ENCODE assay signal across 17 mouse cellular contexts in the genomic region with DNA sequence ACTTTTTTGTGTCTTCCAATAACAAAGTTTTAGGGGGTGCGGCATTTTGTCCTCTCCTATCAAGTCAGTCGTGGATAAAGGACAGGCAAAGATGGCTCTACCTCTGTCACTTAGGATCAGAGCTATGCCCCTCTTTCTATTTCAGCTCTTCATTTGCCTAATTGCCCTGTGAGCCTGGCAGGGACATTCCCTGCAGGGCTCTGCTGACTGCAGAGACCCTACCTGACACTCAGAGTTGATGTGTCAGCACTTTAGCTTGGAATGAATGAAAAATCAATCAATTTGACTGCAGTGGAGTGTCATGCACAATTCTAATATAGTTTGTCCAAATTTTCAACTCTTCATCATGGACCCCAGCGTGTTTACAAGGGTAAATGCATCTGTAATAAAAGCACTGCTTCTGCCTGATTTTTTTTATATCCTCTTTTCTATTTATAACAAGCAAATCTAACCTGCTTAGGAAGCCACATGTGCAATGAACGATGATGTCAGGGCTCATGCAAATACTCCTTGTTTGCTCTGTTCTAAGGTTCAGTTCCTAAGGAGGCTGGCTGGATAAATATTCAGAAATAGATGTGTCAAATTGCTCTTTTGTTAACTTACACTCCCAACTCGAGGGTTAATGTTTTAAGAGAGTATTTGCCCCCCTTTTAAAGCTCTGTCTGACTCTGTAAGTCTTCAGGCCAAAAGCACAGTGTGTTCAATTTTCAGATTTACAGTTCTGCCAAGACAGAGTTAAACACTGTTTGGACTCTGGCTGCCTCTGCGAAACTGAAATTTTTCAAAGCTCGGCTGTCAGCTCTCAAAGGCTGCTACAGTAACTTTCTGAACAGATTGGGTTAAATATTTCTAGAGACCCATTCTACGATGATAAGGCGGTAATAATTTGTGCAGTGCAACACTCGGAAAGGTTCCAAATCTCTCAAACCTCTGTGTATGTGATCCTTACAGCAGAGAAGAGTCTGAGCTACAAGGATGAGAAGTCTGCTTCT. TPM values are rescaled to one million over a fixed set of nuclear protein-coding genes. Genes with fewer than 3 reads are reported as not detected.
DNase-seq lines count a peak whose midpoint lies in the region; ATAC-seq and TF ChIP-seq lines count a peak whose summit lies in the region.
"Had no signal": no experiment of that assay in that cellular context is flagged by ENCODE, and none has a peak within 500 bp of the region (broad histone marks: within the 10 kb centered on the region; RNA-seq: fewer than 3 reads in every experiment).

No protein-coding gene starts in this region.

- DNase-seq in frontal cortex, adult 2 months (ENCODE audit: extremely low spot score in 1 of 2, low spot score in 1 of 2) = no peak
- DNase-seq in left cerebral cortex, adult 2 months (ENCODE audit: extremely low spot score in 1 of 2, low spot score in 2 of 2) = no peak
- no peak for DNase-seq in left cerebral cortex, adult 9 months (ENCODE audit: low spot score in 2 of 2)
- DNase-seq in midbrain, postnatal 0 days (ENCODE audit: low spot score) = no peak
- no peak for DNase-seq in gastrocnemius, postnatal 10 days
- DNase-seq: cerebellum, adult 9-10 months; embryo, embryonic 11 days; lung, postnatal 36 days; right cerebral cortex, adult 18-20 months; spleen, adult 18-20 months; thymus, adult 2 months had no signal

- 0 out of 2 replicates have a peak overlapping the region, but pooled peaks have one; percentile 1 for H3K4me2 ChIP-seq in midbrain, postnatal 0 days (ENCODE audit: low read depth, low read length, poor library complexity, severe bottlenecking)
- H3K4me2 ChIP-seq in midbrain, embryonic 13.5 days (replicated peaks) = no peak overlapping the region
- H3K4me2 ChIP-seq in stomach, embryonic 16.5 days (ENCODE audit: low read depth, low read length) = peak overlapping the region; percentile 51
- H3K4me2 ChIP-seq: hindbrain, embryonic 15.5 days had no signal

- peak overlapping the region; percentile 37 for H3K4me3 ChIP-seq in left cerebral cortex, adult 2 months
- no peak overlapping the region for H3K4me3 ChIP-seq in midbrain, postnatal 0 days (ENCODE audit: low read depth, low read length)
- H3K4me3 ChIP-seq in midbrain, embryonic 13.5 days (replicated peaks) = no peak overlapping the region
- H3K4me3 ChIP-seq in stomach, embryonic 16.5 days (replicated peaks; ENCODE audit: low read length) = peak overlapping the region; percentile 15
- H3K4me3 ChIP-seq: erythroblast, embryonic 14.5 days; hindbrain, embryonic 15.5 days had no signal

- no peaks in the 10 kb centered on the region for H3K27me3 ChIP-seq in midbrain, postnatal 0 days (ENCODE audit: insufficient read depth, low read length)
- H3K27me3 ChIP-seq in midbrain, embryonic 13.5 days = no peaks in the 10 kb centered on the region
- no peaks in the 10 kb centered on the region for H3K27me3 ChIP-seq in stomach, embryonic 16.5 days (ENCODE audit: control insufficient read depth, insufficient read depth, low read length)
- H3K27me3 ChIP-seq: hindbrain, embryonic 15.5 days had no signal

- H3K9me3 ChIP-seq in midbrain, postnatal 0 days (ENCODE audit: low read length) = no peaks in the 10 kb centered on the region
- no peaks in the 10 kb centered on the region for H3K9me3 ChIP-seq in midbrain, embryonic 13.5 days
- no peaks in the 10 kb centered on the region for H3K9me3 ChIP-seq in stomach, embryonic 16.5 days (replicated peaks; ENCODE audit: control insufficient read depth, low read length)
- H3K9me3 ChIP-seq: hindbrain, embryonic 15.5 days had no signal

- 58% methylated on average over 10 of the region's 10 CpGs for WGBS in midbrain, postnatal 0 days
- WGBS in midbrain, embryonic 13.5 days = 72% methylated on average over 10 of the region's 10 CpGs
- 28% methylated on average over 10 of the region's 10 CpGs for WGBS in stomach, embryonic 16.5 days

- intact Hi-C loops in left cerebral cortex, adult 2 months (cut with DNase I) = no loop called here

- H3K36me3 ChIP-seq in midbrain, postnatal 0 days (ENCODE audit: insufficient read depth, low read length) = no peaks in the 10 kb centered on the region
- no peaks in the 10 kb centered on the region for H3K36me3 ChIP-seq in midbrain, embryonic 13.5 days
- no peaks in the 10 kb centered on the region for H3K36me3 ChIP-seq in stomach, embryonic 16.5 days (ENCODE audit: control insufficient read depth, insufficient read depth, low read length)
- H3K36me3 ChIP-seq: hindbrain, embryonic 15.5 days had no signal

- no peaks in the 10 kb centered on the region for H3K4me1 ChIP-seq in midbrain, postnatal 0 days (ENCODE audit: insufficient read depth, low read length)
- no peaks in the 10 kb centered on the region for H3K4me1 ChIP-seq in midbrain, embryonic 13.5 days (replicated peaks)
- peaks cover 13% of the 10 kb centered on the region for H3K4me1 ChIP-seq in stomach, embryonic 16.5 days (ENCODE audit: control insufficient read depth, insufficient read depth, low read length)
- H3K4me1 ChIP-seq: hindbrain, embryonic 15.5 days had no signal

- ATAC-seq in frontal cortex, adult (ENCODE audit: low TSS enrichment) = peak; percentile 57; the same call in 1 of the 2 replicates
- no peak for ATAC-seq in midbrain, postnatal 0 days (ENCODE audit: low FRiP score)
- ATAC-seq in midbrain, embryonic 13.5 days = no peak; the same call in 1 of the 2 replicates
- ATAC-seq in stomach, embryonic 16.5 days (ENCODE audit: insufficient read depth, low FRiP score) = peak; percentile 74

- no peak for TF ChIP-seq CTCF in left cerebral cortex, adult 2 months (IDR thresholded peaks at IDR 0.05)
- TF ChIP-seq CTCF in midbrain, postnatal 0 days (IDR thresholded peaks at IDR 0.05) = no peak

- peak overlapping the region; percentile 8 for H3K27ac ChIP-seq in left cerebral cortex, adult 2 months
- no peak overlapping the region for H3K27ac ChIP-seq in midbrain, postnatal 0 days (ENCODE audit: low read depth, low read length)
- no peak overlapping the region for H3K27ac ChIP-seq in midbrain, embryonic 13.5 days
- H3K27ac ChIP-seq in stomach, embryonic 16.5 days (ENCODE audit: low read length) = peak overlapping the region; percentile 11; the same call in 1 of the 2 replicates
- H3K27ac ChIP-seq: hindbrain, embryonic 15.5 days had no signal

- H3K9ac ChIP-seq in midbrain, postnatal 0 days (replicated peaks; ENCODE audit: low read length, poor library complexity, severe bottlenecking) = no peak overlapping the region
- no peak overlapping the region for H3K9ac ChIP-seq in midbrain, embryonic 13.5 days (replicated peaks)
- H3K9ac ChIP-seq in stomach, embryonic 16.5 days (ENCODE audit: low read length) = 0 out of 2 replicates have a peak overlapping the region, but pooled peaks have one; percentile 19
- H3K9ac ChIP-seq: hindbrain, embryonic 15.5 days had no signal

RNA-seq across cellular contexts. Expression of gene Hapln1, which starts 44.4 kb away (rescaled TPM):
- polyA plus RNA-seq in frontal cortex, adult 2 months (2012; rRNA removed) = 22.2 and 24.4 TPM in 2 replicates
- 10 to 100 TPM; 20.3 to 23.7 TPM for total RNA-seq in left cerebral cortex, adult 2 months (2021)
- 1.2 and 2.3 TPM in 2 replicates for total RNA-seq in midbrain, postnatal 0 days (2014; rRNA removed)
- 1.1 and 1.6 TPM in 2 replicates for polyA plus RNA-seq in midbrain, postnatal 0 days (2015; fragmentation: Nextera tagmentation; extraction: Ambion mirVana)
- 0.75 and 0.86 TPM in 2 replicates for polyA plus RNA-seq in midbrain, embryonic 13.5 days (2015; fragmentation: Nextera tagmentation; extraction: Ambion mirVana)
- 3.8 and 5.4 TPM in 2 replicates for polyA plus RNA-seq in stomach, embryonic 16.5 days (2015; fragmentation: Nextera tagmentation; extraction: Ambion mirVana)
- total RNA-seq in gastrocnemius, postnatal 10 days (2021) = 1 to 10 TPM in 1 of 2 experiments, under 1 TPM in 1; 0.92 to 2.3 TPM
- total RNA-seq: monocyte, adult 5-6 weeks had no signal
- polyA plus RNA-seq: erythroblast, embryonic 14.5 days had no signal

Comparison
In these comparisons a context has a peak if more than half of its experiments do, and no peak if none do; other contexts are left out.
1. ATAC-seq: peak in frontal cortex, adult (single experiment) and stomach, embryonic 16.5 days (single experiment); none in midbrain, postnatal 0 days (single experiment) and midbrain, embryonic 13.5 days (single experiment).
2. H3K27ac ChIP-seq: peak in left cerebral cortex, adult 2 months (single experiment) and stomach, embryonic 16.5 days (single experiment); none in midbrain, postnatal 0 days (single experiment) and midbrain, embryonic 13.5 days (single experiment).
3. H3K4me3 ChIP-seq: peak in left cerebral cortex, adult 2 months (single experiment) and stomach, embryonic 16.5 days (single experiment); none in midbrain, postnatal 0 days (single experiment) and midbrain, embryonic 13.5 days (single experiment).